Mouse (Mus musculus) thymus, postnatal 10 days (tissue): ENCODE results near the gene 2810408A11Rik.
A peak's percentile ranks its signal among the peaks of the same experiment; 100 is the strongest.
"Not testable (repeated sequence)": the region's sequence is repeated elsewhere in the genome, so short reads cannot be mapped to it uniquely, and the experiment has no call there.

Source experiments
- DNase-seq, 2 experiments: peaks; one replicate each; pipeline ENCODE4 v3.0.0; 2021; ENCODE audit warnings: low spot score in 2 of 2

2810408A11Rik gene

DNA sequence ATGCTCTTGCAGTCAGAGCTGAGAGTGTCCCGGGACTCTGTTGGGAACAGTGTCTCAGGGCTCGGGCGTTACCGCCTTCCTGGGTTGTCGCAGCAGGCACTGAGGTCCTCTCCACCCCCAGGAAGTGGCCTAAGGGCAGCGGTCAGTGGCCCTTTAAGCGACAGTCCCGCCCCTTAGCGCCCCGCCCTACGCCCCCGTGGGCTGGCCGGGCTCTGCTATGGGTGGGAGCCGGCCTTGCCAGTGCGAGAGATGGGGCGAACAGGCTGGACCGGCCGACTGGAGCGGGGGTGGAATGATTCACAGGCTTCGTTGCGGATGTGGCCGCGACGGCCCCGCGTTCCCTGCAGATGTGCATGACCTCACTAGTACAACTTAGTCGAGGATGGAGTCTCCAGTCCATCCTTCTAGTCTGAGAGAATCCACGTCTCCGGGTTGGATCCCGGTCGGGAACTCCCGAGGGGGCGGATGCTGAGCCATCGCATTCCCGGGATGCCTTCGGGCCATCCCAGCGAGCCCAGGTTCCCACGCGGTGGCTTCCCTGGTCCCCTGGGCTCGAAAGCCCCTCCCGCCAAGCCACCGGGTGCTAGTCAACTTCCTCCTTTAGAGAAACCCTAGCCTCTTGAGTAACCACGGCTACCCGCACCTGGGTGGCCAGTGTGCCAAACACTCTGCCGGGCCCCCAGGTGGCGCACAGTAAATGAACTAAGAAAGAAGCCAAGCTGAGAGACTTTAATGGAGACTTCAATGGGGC is 19.8 kb downstream of the 2810408A11Rik start, which contains the start of gene Kctd11:
TSS of gene Kctd11 (minus strand) at position 554 of the 751 bp plus-strand sequence.
- peak; percentile 69 to 73 for DNase-seq

DNA sequence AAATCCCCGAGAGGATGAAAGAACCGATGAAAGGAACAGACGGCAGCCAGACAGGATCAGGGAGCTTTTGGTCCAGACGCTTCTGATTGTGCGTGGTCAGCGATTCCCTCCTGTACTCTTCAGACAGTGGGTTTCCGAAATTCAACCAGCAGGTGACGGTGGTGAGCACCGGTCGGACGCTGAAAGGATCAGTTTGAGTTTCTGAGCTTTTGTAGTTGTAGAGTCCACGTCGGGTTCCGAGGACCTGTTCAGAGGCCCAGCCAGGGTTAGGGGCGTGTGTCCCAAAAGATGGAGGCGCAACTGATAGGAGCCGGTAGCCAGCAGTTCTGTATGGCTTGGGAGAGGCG is 20.3 kb downstream of the 2810408A11Rik start:
- DNase-seq: peak in 1 of 2 experiments; percentile 57

DNA sequence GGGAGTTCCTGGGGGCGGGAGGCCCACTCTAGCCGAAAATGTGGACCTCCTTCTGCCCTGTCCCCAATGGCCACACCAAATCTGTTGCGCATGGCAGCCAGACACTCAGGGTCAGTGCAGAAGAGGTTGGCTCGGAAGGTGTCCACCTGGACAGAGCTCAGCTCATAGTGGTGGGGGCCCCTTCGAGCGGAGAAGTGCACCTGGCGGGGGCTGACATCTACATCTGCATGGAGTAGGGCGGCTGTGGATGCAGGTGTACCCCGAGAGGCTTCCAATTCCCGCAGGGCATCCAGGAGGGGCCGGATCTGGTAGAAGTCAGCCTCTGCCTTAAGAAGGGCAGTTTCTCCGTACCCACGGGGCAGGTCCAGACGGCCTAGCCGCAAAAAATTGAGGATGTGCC is 21.1 kb downstream of the 2810408A11Rik start:
- no peak for DNase-seq

DNA sequence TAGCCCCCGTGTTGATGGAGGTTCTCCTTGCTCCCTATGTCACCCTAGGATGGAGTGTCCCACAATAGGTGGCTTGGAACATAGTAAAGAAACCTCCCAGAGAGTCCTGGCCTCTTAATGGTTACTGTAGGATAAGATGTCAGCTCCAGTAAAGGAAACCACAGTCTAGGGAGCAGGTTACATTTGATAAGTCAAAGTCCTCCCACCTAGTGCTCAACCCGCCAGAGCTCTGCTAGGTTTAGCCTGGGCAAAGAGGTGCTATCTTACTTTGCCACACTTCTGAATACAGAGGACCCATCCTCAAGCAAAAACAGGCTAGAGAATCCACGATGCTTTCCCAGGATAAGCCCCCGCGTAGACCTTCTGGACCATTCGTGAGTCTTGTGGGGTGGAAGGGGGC is 21.8 kb downstream of the 2810408A11Rik start:
- no peak for DNase-seq

DNA sequence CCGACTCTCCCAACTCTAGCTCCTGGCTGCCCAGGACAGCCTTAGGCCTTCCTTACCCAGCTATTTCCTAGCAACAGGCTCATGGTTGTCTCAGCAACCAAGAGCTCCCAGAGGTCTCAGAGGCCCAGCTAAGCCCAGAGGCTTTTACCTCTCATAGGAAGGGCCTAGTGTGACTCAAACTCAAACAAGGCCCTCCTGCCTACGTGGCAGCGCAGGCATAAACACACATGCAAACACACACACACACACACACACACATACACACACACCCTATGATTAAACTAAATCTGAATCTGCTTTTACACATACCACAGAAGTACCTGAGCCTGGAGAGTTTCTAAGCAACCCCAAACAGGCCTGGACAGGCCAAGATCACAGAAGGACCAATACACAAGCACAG is 22.4 kb downstream of the 2810408A11Rik start:
- no peak for DNase-seq

- no peak for DNase-seq
Observed at GRCm38 (mm10) chr11:69877878-69878277, 22.9 kb downstream of the 2810408A11Rik start, which contains the start of gene Tmem95. TSS of gene Tmem95 (minus strand) at chr11:69878018.

DNA sequence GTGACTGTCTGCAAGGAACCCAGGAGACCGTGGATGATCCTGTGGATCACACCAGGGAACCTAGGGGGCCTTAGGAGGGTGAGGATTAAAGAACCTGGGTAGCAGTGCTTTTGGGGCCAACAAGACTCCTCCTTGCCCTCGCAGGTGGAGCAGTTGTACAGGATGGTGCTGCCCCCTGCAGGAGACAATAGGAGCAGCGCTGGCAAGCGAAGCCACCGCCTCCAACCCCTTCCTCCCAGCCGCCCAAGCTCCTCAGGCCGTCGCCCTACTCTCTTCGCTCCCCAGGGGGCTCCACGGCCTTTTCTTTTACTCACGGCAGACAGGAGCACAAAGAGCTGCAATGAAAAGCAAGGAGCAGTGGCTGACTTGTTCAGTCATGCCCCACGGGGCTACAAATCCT is 23.9 kb downstream of the 2810408A11Rik start:
- DNase-seq: peak; percentile 89 to 96

GRCm38 (mm10) chr11:69876186-69876585 is 24.6 kb downstream of the 2810408A11Rik start:
- DNase-seq: no peak

DNA sequence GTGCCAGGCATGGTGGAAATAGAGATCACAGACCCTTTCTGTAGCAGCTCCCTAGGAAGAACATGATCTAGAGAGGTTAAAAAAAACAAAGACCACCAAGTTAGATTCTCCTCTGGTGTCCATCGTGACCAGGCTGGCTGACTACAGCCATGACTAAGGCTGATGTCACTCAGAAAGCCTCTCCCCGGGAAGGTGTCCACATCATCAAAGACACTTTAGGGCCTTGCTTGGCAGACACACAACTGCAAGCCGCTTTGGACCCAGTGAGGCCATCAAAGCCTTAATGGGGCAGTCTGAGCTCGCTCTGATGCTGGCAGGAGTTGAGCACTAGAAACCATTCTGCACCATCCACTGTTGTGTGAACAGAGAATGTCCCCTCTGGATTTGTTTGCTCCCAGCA is 28.3 kb downstream of the 2810408A11Rik start:
- no peak for DNase-seq

DNA sequence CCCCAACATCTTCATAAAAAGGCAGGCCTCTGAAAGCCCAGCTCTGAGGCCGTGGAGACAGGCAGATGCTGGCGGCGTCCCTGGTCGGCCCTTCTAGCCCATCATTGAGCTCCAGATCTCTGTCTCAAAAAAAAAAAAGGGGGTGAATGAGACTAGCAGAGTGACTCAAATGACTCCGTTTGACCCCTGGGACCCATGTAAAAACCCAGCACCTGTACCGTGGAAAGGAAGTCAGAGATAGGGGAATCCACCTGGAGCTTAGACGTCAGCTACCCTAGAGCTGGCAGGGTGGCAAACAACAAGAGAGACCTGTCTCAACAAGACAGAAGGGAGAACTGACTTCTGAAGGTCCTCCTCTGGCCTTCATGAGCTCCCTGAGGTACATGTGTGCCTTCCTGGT is 29.0 kb downstream of the 2810408A11Rik start:
- DNase-seq: no peak

- DNase-seq: no peak
Observed at GRCm38 (mm10) chr11:69870289-69871069, 30.3 kb downstream of the 2810408A11Rik start.

DNA sequence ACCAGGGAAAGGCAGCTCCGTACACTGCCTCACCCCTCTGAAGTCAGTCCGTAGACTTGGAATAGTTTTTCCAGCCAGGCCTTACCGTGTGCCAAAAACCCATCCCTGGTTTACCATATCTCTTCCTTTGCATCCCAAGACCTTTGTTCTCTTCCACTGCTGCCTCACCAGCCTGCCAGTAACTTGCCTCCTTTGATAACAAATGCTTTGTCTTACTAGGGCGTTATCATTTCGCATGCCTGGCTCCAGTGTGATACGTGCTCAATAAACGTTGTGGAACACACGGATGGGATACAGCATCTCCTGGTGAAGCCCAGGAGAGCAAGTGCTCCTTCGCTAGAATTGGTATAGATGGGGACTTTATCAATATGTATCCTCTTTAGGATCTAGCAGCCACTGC is 33.5 kb downstream of the 2810408A11Rik start:
- DNase-seq: no peak

- DNase-seq: no peak
Observed at GRCm38 (mm10) chr11:69865561-69865960, 35.2 kb downstream of the 2810408A11Rik start.

DNA sequence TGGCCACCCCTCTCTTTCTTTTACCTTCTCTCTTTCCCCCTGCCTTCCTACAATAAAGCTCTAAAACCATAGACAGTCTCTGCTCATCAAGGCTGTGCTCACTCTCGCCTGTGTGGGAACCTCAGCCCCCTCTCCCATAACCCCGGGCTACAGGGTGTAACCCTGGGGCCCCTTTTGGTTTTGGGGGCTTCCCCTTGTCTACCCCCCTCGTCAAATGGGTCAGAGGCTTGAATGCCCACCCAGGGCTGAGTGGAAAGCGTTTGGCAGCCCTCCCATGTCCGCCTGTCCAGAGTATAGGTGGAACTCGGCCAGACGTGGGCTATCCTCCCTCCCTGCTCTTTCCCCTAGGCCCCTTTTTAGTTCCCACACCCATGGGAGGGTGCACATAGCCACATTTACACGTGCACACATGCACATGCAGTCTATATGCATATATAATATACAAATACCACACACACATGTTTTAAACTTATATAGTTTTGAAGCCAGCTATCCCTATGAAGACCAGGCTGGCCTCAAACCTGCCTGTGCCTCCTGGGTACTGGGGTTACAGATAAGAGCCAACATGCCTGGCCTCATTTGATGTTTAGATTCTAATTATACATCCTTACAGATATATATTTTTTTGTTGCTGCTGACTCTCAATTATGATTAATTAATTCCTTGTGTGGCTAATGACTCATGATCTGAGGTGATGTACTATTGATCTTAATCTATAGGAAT is 36.5 kb downstream of the 2810408A11Rik start:
- no peak for DNase-seq

DNA sequence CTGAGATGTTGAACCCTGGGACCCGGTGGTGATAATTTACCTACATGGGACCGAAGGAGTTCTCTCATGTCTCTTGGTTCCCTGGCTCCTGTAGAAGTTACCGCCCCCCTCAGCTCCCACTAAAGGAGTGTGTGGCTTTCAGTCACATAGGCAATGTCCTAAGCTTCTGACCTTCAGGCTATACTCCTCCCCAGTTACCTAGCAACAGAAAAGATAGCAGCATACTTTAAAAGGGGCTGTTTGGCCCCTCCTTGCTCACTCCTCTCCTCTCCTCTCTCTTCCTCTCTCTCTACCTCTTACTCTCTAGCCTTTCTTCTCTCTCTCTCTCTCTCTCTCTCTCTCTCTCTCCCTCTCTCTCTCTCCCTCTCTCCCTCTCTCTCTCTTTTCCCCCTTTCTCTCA is 37.1 kb downstream of the 2810408A11Rik start:
- not testable (repeated sequence) for DNase-seq

DNA sequence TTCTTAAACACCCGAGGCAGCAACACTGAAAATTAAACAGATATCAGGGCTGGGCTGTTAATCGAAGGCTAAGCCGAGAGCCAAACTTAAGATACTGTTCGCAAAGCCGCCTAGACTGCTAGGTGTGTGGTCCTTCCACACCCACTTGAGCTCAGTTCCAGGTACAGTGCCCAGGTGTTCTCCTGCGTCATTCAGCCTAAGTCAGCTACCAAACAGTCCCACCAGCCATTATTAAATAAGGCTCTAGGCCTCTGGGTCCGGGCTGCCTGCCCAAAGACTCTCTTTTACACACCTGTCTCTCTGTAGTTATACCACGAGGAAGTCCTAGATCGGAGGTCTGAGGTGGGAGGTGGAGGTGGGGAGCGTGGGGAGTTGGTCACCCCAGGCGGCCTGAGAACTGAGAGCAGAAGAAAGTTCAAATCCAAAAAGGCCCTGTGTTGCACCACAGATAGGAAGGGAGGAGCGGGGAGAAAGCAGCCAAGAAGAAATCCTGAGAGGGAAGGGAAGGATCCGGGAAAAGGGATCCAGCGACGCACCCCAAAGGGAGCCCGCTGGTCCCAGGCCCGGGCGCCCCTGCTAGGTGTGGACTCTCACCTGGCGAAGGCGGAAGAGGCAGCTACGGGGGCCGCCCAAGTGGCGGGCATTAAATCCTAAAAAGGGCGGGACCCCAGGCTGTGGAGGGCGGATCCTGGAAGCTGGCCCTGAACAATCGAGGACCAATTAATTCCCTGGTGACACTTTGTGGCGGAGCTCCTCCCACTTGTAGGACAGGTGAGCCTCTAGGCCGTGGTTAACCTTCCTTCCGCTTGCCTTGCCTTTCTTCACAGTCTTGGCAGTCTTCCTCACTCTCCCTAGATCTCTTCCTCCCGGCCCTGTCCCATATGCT is 42.4 kb downstream of the 2810408A11Rik start, which contains the start of gene Tnk1:
TSS of gene Tnk1 (minus strand) at position 618 of the 886 bp plus-strand sequence.
- DNase-seq: no peak

DNA sequence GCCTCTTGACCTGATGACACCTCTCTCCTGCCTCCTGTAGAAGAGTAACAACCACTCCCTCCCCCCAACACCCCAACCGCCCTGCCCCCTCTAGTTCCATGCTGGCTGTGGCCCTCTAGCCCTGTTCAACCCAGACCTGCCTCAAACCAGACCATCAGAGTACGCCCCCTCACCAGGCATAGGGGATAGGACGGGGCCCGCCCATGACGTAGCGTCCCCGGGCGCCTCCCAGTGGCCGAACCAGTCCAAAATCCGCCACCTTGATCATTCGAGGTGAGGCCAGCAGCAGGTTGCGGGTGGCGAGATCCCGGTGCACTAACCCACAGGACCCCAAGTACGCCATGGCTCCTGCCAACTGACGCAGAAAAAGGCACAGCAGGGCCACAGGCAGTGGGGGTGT is 45.4 kb downstream of the 2810408A11Rik start:
- peak in 1 of 2 experiments; percentile 74 for DNase-seq

DNA sequence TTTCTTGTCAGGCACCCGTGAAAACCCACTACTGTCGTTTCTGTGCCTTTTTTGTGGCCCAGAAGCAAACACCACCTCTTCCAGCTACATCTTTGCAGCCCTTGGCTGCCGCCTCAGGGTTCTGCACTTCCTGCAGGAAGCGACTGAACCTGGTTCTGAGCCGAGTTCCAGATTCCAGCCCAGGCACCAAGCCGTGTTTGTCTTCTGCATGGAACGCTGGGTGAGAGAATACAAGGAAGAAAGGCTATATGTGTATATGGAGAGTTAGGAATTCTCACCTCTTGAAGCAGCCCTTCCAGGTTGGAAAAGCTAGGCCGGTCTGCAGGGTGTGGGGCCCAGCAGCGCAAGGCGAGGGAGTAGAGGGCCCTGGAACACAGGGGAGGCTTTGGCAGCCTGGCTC is 46.1 kb downstream of the 2810408A11Rik start:
- no peak for DNase-seq

- DNase-seq: no peak
Observed at GRCm38 (mm10) chr11:69853994-69854393, 46.8 kb downstream of the 2810408A11Rik start.

- peak; percentile 56 to 60 for DNase-seq
Observed at GRCm38 (mm10) chr11:69850754-69851153, 50.0 kb downstream of the 2810408A11Rik start.

DNA sequence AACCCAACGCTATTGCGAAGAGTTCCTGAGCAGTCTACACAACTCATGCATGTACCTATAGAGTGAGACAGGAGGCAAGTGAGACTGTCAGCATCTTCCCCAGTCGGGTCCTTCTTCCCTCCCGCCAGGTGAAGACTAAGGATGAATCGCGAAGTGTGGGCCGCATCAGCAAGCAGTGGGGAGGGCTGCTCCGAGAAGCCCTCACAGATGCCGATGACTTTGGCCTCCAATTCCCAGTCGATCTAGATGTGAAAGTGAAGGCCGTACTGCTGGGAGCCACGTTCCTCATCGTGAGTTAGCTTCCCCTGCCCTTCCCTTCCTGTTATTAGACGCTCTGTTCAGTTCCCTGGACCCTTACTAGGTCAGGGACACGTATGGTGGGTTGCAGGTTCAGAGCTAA is 50.9 kb downstream of the 2810408A11Rik start:
- no peak for DNase-seq
